Mouse (Mus musculus) neural tube, embryonic 13.5 days (tissue): ENCODE data around the gene Stam. TPM values are rescaled to one million over a fixed set of nuclear protein-coding genes. Genes with fewer than 3 reads are reported as not detected.

Experiments
- ATAC-seq: fragments of 200-750 bp; cut with Nextera tagmentation; 2 replicates; pipeline ENCODE4 v1.8.0; 2017; ENCODE audit warnings: low read depth, mild to moderate bottlenecking, moderate TSS enrichment, moderate library complexity
- H3K27ac ChIP-seq: fragments of 300-500 bp; sonication (generic); replicated peaks from 2 replicates; pipeline ENCODE4 v1.5.1; 2015; ENCODE audit warnings: moderate library complexity, mild to moderate bottlenecking, inconsistent platforms
- H3K27me3 ChIP-seq: fragments of 300-500 bp; sonication (generic); 2 replicates; pipeline ENCODE4 v1.6.1; 2015; ENCODE audit warnings: mild to moderate bottlenecking, inconsistent platforms
- H3K36me3 ChIP-seq: fragments of 300-500 bp; sonication (generic); 2 replicates; pipeline ENCODE4 v1.6.1; 2015; ENCODE audit warnings: mild to moderate bottlenecking, inconsistent platforms
- H3K4me1 ChIP-seq: fragments of 300-500 bp; sonication (generic); replicated peaks from 2 replicates; pipeline ENCODE4 v1.6.1; 2015; ENCODE audit warnings: inconsistent platforms
- H3K4me2 ChIP-seq: fragments of 300-500 bp; sonication (generic); 2 replicates; pipeline ENCODE4 v1.6.1; 2015; ENCODE audit warnings: inconsistent platforms, mild to moderate bottlenecking, moderate library complexity
- H3K4me3 ChIP-seq: fragments of 300-500 bp; sonication (generic); 2 replicates; pipeline ENCODE4 v1.5.1; 2015; ENCODE audit warnings: mild to moderate bottlenecking, inconsistent platforms
- H3K9ac ChIP-seq: fragments of 300-500 bp; sonication (generic); 2 replicates; pipeline ENCODE4 v1.6.1; 2015; ENCODE audit warnings: moderate library complexity, mild to moderate bottlenecking, inconsistent platforms
- H3K9me3 ChIP-seq: fragments of 300-500 bp; sonication (generic); 2 replicates; pipeline ENCODE4 v1.6.1; 2016; ENCODE audit warnings: inconsistent platforms
- WGBS: fragments of 180-500 bp; shearing (Covaris S2); methylation state at CpG from one replicate; pipeline ENCODE4 v1.1.7; 2015; 5-methylcytosine and 5-hydroxymethylcytosine counted together
- polyA plus RNA-seq: library from polyadenylated mRNA; unstranded; fragments of >200 nt; fragmentation: Nextera tagmentation; extraction: Ambion mirVana; gene quantifications from 2 replicates; pipeline ENCODE4 v1.2.1, GENCODE M21; 2015

Gene Stam
- 112 and 122 TPM in 2 replicates for polyA plus RNA-seq

GRCm38 (mm10) chr2:14073362-14074220 is at the start of gene Stam:
TSS of gene Stam (plus strand) at chr2:14074098.
- Histone ChIP-seq H3K27me3 (no peaks in the 10 kb centered on the region), H3K4me2 (peak within 1 kb of the TSS; percentile 73), H3K27ac (peak within 1 kb of the TSS; percentile 96), H3K9ac (peak within 1 kb of the TSS; percentile 95), H3K4me3 (peak within 1 kb of the TSS; percentile 78), H3K36me3 (no peaks in the 10 kb centered on the region), H3K4me1 (peaks cover 26% of the 10 kb centered on the region), H3K9me3 (no peaks in the 10 kb centered on the region)
- under 1% methylated on average over 50 of the region's 50 CpGs for WGBS
- ATAC-seq = peak; percentile 98

GRCm38 (mm10) chr2:14041249-14041648 is 32.6 kb upstream of the Stam start:
- ATAC-seq = no peak
- WGBS = 94% methylated on average over 2 of the region's 2 CpGs
- H3K27ac ChIP-seq = no peak overlapping the region
- no peak overlapping the region for H3K4me2 ChIP-seq
- no peak overlapping the region for H3K9ac ChIP-seq
- H3K9me3 ChIP-seq = no peaks in the 10 kb centered on the region
- no peak overlapping the region for H3K4me3 ChIP-seq
- H3K27me3 ChIP-seq = no peaks in the 10 kb centered on the region
- no peaks in the 10 kb centered on the region for H3K4me1 ChIP-seq
- peaks cover 9% of the 10 kb centered on the region; the same call in 1 of the 2 replicates for H3K36me3 ChIP-seq

GRCm38 (mm10) chr2:14043011-14043410 is 30.9 kb upstream of the Stam start:
- WGBS = 63% methylated on average over 3 of the region's 3 CpGs
- no peaks in the 10 kb centered on the region for H3K4me1 ChIP-seq
- no peak overlapping the region for H3K4me2 ChIP-seq
- ATAC-seq = no peak; the same call in 1 of the 2 replicates
- H3K4me3 ChIP-seq = no peak overlapping the region
- H3K27ac ChIP-seq = no peak overlapping the region
- no peaks in the 10 kb centered on the region for H3K9me3 ChIP-seq
- H3K27me3 ChIP-seq = no peaks in the 10 kb centered on the region
- no peak overlapping the region for H3K9ac ChIP-seq
- H3K36me3 ChIP-seq = peaks cover 9% of the 10 kb centered on the region; the same call in 1 of the 2 replicates

GRCm38 (mm10) chr2:14043577-14044170 is 30.2 kb upstream of the Stam start:
- 73% methylated on average over 9 of the region's 9 CpGs for WGBS
- H3K36me3 ChIP-seq = peaks cover 9% of the 10 kb centered on the region; the same call in 1 of the 2 replicates
- H3K4me3 ChIP-seq = no peak overlapping the region
- H3K4me2 ChIP-seq = no peak overlapping the region
- no peaks in the 10 kb centered on the region for H3K27me3 ChIP-seq
- H3K27ac ChIP-seq = no peak overlapping the region
- no peaks in the 10 kb centered on the region for H3K4me1 ChIP-seq
- no peak for ATAC-seq
- H3K9ac ChIP-seq = no peak overlapping the region
- no peaks in the 10 kb centered on the region for H3K9me3 ChIP-seq

GRCm38 (mm10) chr2:14048381-14048780 is 25.5 kb upstream of the Stam start:
- Histone ChIP-seq H3K27me3 (no peaks in the 10 kb centered on the region), H3K4me3 (no peak overlapping the region)

GRCm38 (mm10) chr2:14048808-14049207 is 25.1 kb upstream of the Stam start:
- H3K4me1 ChIP-seq = 0 out of 2 replicates have a peak, but pooled peaks cover 3% of the 10 kb centered on the region
- no peak overlapping the region for H3K4me2 ChIP-seq
- H3K9ac ChIP-seq = no peak overlapping the region
- H3K27ac ChIP-seq = no peak overlapping the region
- ATAC-seq = 0 out of 2 replicates have a peak, but pooled peaks have one; percentile 16
- no peaks in the 10 kb centered on the region for H3K9me3 ChIP-seq
- 76% methylated on average over 5 of the region's 5 CpGs for WGBS
- no peaks in the 10 kb centered on the region for H3K27me3 ChIP-seq
- no peaks in the 10 kb centered on the region for H3K36me3 ChIP-seq
- H3K4me3 ChIP-seq = no peak overlapping the region

More at GRCm38 (mm10) chr2:14048381-14048780, 25.5 kb upstream of the Stam start:
- ATAC-seq = peak; percentile 80
- Histone ChIP-seq H3K4me2 (no peak overlapping the region), H3K36me3 (no peaks in the 10 kb centered on the region), H3K9ac (no peak overlapping the region), H3K4me1 (no peaks in the 10 kb centered on the region), H3K9me3 (no peaks in the 10 kb centered on the region), H3K27ac (no peak overlapping the region)

- no peak overlapping the region for H3K9ac ChIP-seq
- WGBS = 36% methylated on average over 3 of the region's 3 CpGs
- no peak for ATAC-seq
- H3K4me3 ChIP-seq = no peak overlapping the region
- no peak overlapping the region for H3K27ac ChIP-seq
- H3K27me3 ChIP-seq = no peaks in the 10 kb centered on the region
- H3K4me2 ChIP-seq = peak overlapping the region; percentile 73
- no peaks in the 10 kb centered on the region for H3K9me3 ChIP-seq
- H3K4me1 ChIP-seq = peaks cover 13% of the 10 kb centered on the region
- H3K36me3 ChIP-seq = no peaks in the 10 kb centered on the region
Measured at GRCm38 (mm10) chr2:14053618-14054017, 20.3 kb upstream of the Stam start.

- H3K9me3 ChIP-seq = no peaks in the 10 kb centered on the region
Measured at GRCm38 (mm10) chr2:14054163-14054562, 19.7 kb upstream of the Stam start.

GRCm38 (mm10) chr2:14054716-14055115 is 19.2 kb upstream of the Stam start:
- ATAC-seq = peak; percentile 14
- 1% methylated on average over 6 of the region's 6 CpGs for WGBS
- Histone ChIP-seq H3K9me3 (no peaks in the 10 kb centered on the region), H3K9ac (peak overlapping the region; percentile 85), H3K4me3 (peak overlapping the region; percentile 74), H3K36me3 (no peaks in the 10 kb centered on the region), H3K4me2 (peak overlapping the region; percentile 73), H3K27me3 (no peaks in the 10 kb centered on the region), H3K4me1 (peaks cover 13% of the 10 kb centered on the region), H3K27ac (peak overlapping the region; percentile 93)

More at GRCm38 (mm10) chr2:14054163-14054562, 19.7 kb upstream of the Stam start:
- peak overlapping the region; percentile 73 for H3K4me2 ChIP-seq
- H3K27me3 ChIP-seq = no peaks in the 10 kb centered on the region
- no peak for ATAC-seq
- peaks cover 13% of the 10 kb centered on the region for H3K4me1 ChIP-seq
- no peak overlapping the region for H3K27ac ChIP-seq
- H3K9ac ChIP-seq = no peak overlapping the region
- H3K36me3 ChIP-seq = no peaks in the 10 kb centered on the region
- WGBS = 46% methylated on average over 3 of the region's 3 CpGs
- H3K4me3 ChIP-seq = 0 out of 2 replicates have a peak overlapping the region, but pooled peaks have one; percentile 1

GRCm38 (mm10) chr2:14055168-14055565 is 18.7 kb upstream of the Stam start:
- Histone ChIP-seq H3K4me1 (peaks cover 13% of the 10 kb centered on the region), H3K27ac (peak overlapping the region; percentile 93), H3K36me3 (no peaks in the 10 kb centered on the region), H3K9me3 (no peaks in the 10 kb centered on the region), H3K27me3 (no peaks in the 10 kb centered on the region), H3K9ac (peak overlapping the region; percentile 85), H3K4me3 (peak overlapping the region; percentile 74), H3K4me2 (peak overlapping the region; percentile 73)
- peak; percentile 93 for ATAC-seq
- WGBS = under 1% methylated on average over 40 of the region's 58 CpGs

- WGBS = under 1% methylated on average over 67 of the region's 101 CpGs
- no peaks in the 10 kb centered on the region for H3K27me3 ChIP-seq
Measured at GRCm38 (mm10) chr2:14055566-14056331, 18.1 kb upstream of the Stam start, which contains the start of gene Hacd1. TSS of gene Hacd1 (minus strand) at chr2:14056135.

More at GRCm38 (mm10) chr2:14055566-14056331, 18.1 kb upstream of the Stam start, which contains the start of gene Hacd1:
- Histone ChIP-seq H3K9ac (peak within 1 kb of the TSS; percentile 85), H3K4me3 (peak within 1 kb of the TSS; percentile 74), H3K4me1 (peaks cover 13% of the 10 kb centered on the region), H3K4me2 (peak within 1 kb of the TSS; percentile 73), H3K36me3 (no peaks in the 10 kb centered on the region), H3K9me3 (no peaks in the 10 kb centered on the region), H3K27ac (peak within 1 kb of the TSS; percentile 93)
- ATAC-seq = peak; percentile 93
